Mouse (Mus musculus) T-helper 2 cell (primary cell): ENCODE measurements around the gene Pcgf2.
"Not testable (repeated sequence)": the region's sequence is repeated elsewhere in the genome, so short reads cannot be mapped to it uniquely, and the experiment has no call there.

Source experiments
- in situ Hi-C: fragments of 300-600 bp; cut with MboI, MseI; formaldehyde crosslinking; loops from one replicate; pipeline ENCODE4 v1.15.1; 2025; ENCODE audit warnings: high pct_unique_total_duplicates

Pcgf2 gene

GRCm38 (mm10) chr11:97656269-97656971, 43.9 kb downstream of the Pcgf2 start:
- in situ Hi-C loops, result no loop called here

GRCm38 (mm10) chr11:97654210-97654609, 46.1 kb downstream of the Pcgf2 start:
- in situ Hi-C loops, result no loop called here

GRCm38 (mm10) chr11:97653376-97653775, 46.9 kb downstream of the Pcgf2 start:
- in situ Hi-C loops, result not testable (repeated sequence)

GRCm38 (mm10) chr11:97650341-97650740, 50.0 kb downstream of the Pcgf2 start:
- in situ Hi-C loops, result no loop called here

- in situ Hi-C loops, result not testable (repeated sequence)
Measured at GRCm38 (mm10) chr11:97648541-97648940, 51.8 kb downstream of the Pcgf2 start.

- in situ Hi-C loops, result no loop called here
Measured at GRCm38 (mm10) chr11:97644834-97645233, 55.5 kb downstream of the Pcgf2 start.

GRCm38 (mm10) chr11:97643380-97644055, 56.8 kb downstream of the Pcgf2 start:
- in situ Hi-C loops, result no loop called here

GRCm38 (mm10) chr11:97642746-97643145, 57.6 kb downstream of the Pcgf2 start:
- in situ Hi-C loops, result no loop called here

- in situ Hi-C loops, result no loop called here
Measured at GRCm38 (mm10) chr11:97641668-97642067, 58.6 kb downstream of the Pcgf2 start.
